Mouse (Mus musculus) stomach, postnatal 0 days (tissue): ENCODE results near the gene Acly. TPM values are rescaled to one million over a fixed set of nuclear protein-coding genes. Genes with fewer than 3 reads are reported as not detected.
A peak's percentile ranks its signal among the peaks of the same experiment; 100 is the strongest.

Experiments
- ATAC-seq: fragments of 200-750 bp; cut with Nextera tagmentation; 2 replicates; pipeline ENCODE4 v1.8.0; 2017; ENCODE audit not compliant: low FRiP score, low TSS enrichment
- DNase-seq: peaks from one replicate; pipeline ENCODE4 v3.0.0-alpha.2; 2016; ENCODE audit warnings: low spot score
- H3K27ac ChIP-seq: fragments of 300-500 bp; sonication (generic); replicated peaks from 2 replicates; pipeline ENCODE4 v1.5.1; 2014; ENCODE audit warnings: mild to moderate bottlenecking, control low read depth
- H3K27me3 ChIP-seq: fragments of 300-500 bp; sonication (generic); 2 replicates; pipeline ENCODE4 v1.6.1; 2014; ENCODE audit warnings: low read length; ENCODE audit not compliant: control insufficient read depth, insufficient read depth
- H3K36me3 ChIP-seq: fragments of 300-500 bp; sonication (generic); 2 replicates; pipeline ENCODE4 v1.6.1; 2014; ENCODE audit warnings: low read length, mixed read lengths; ENCODE audit not compliant: control insufficient read depth, insufficient read depth
- H3K4me1 ChIP-seq: fragments of 300-500 bp; sonication (generic); replicated peaks from 2 replicates; pipeline ENCODE4 v1.6.1; 2014; ENCODE audit warnings: antibody characterized with exemption; ENCODE audit not compliant: control insufficient read depth, insufficient read depth
- H3K4me2 ChIP-seq: fragments of 300-500 bp; sonication (generic); replicated peaks from 2 replicates; pipeline ENCODE4 v1.6.1; 2014; ENCODE audit warnings: low read depth, mild to moderate bottlenecking, control low read depth, moderate library complexity
- H3K4me3 ChIP-seq: fragments of 300-500 bp; sonication (generic); 2 replicates; pipeline ENCODE4 v1.5.1; 2014; ENCODE audit warnings: low read depth, low read length, control low read depth
- H3K9ac ChIP-seq: fragments of 300-500 bp; sonication (generic); 2 replicates; pipeline ENCODE4 v1.6.1; 2014; ENCODE audit warnings: mild to moderate bottlenecking, low read length, control low read depth, mixed read lengths
- H3K9me3 ChIP-seq: fragments of 300-500 bp; sonication (generic); 2 replicates; pipeline ENCODE4 v1.6.1; 2016; ENCODE audit warnings: low read length; ENCODE audit not compliant: control insufficient read depth
- CTCF ChIP-seq: IDR thresholded peaks from 2 replicates; pipeline ENCODE4 v1.5.1; 2016; ENCODE audit warnings: antibody characterized with exemption, low read depth, mild to moderate bottlenecking, moderate library complexity
- EP300 ChIP-seq: optimal IDR thresholded peaks from 2 replicates; pipeline ENCODE3; 2016; ENCODE audit warnings: antibody characterized with exemption
- whole genome bisulfite sequencing: fragments of 180-500 bp; shearing (Covaris S2); extraction: QIAGEN DNeasy Blood & Tissue Kit; methylation state at CpG from one replicate; pipeline ENCODE4 v1.1.7; 2014; 5-methylcytosine and 5-hydroxymethylcytosine counted together
- polyA plus RNA-seq: library from polyadenylated mRNA; unstranded; fragments of >200 nt; fragmentation: Nextera tagmentation; extraction: Ambion mirVana; gene quantifications from 2 replicates; pipeline ENCODE4 v1.2.1, GENCODE M21; 2015

Acly gene
- polyA plus RNA-seq, 1 experiment from 2014 or later = 70.6 TPM

DNA sequence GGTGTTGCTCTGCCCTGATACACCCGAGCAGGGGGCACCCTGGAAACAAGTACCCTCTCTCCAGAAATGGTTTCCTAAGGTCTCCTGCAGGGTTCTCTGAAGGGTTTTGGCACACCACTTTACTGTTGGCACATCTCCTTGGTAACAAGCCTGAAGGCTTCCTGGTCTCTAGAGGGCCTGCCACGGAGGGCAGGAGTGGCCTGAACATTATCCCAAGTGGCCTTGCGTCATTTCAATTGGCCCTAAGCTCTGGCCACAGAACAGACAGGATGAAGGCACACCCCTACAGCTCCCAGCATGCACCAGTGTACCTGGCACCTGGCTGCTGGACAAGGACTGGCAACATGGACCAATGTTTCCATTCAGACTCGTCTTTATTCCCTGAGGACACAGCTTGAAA, 25.0 kb upstream of the Acly start:
- no peak overlapping the region for H3K9ac ChIP-seq
- WGBS = 81% methylated on average over 4 of the region's 4 CpGs
- TF ChIP-seq EP300 (no peak), CTCF (no peak)
- no peaks in the 10 kb centered on the region for H3K9me3 ChIP-seq
- DNase-seq = no peak
- H3K4me3 ChIP-seq = no peak overlapping the region
- H3K4me2 ChIP-seq = no peak overlapping the region
- H3K27me3 ChIP-seq = no peaks in the 10 kb centered on the region
- H3K27ac ChIP-seq = no peak overlapping the region
- no peaks in the 10 kb centered on the region for H3K4me1 ChIP-seq
- no peaks in the 10 kb centered on the region for H3K36me3 ChIP-seq
- ATAC-seq = no peak

DNA sequence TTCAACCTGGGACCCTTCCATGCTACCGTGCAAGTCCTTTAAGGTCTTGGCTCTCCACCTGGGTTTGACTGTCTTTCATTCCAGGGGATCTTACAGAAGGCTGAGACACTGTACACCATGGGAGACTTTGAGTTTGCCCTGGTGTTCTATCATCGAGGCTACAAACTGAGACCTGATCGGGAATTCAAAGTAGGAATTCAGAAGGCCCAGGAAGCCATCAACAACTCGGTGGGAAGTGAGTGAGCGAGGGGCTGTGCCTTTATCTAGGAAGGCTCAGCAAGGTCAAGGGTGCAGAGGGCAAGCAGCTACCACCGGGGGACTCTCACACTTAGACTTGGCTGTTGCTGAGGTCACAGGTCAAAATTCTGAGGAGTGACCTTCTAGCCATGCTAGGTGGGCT, 22.3 kb upstream of the Acly start:
- no peak overlapping the region for H3K9ac ChIP-seq
- H3K27me3 ChIP-seq = no peaks in the 10 kb centered on the region
- 63% methylated on average over 6 of the region's 6 CpGs for WGBS
- H3K4me3 ChIP-seq = no peak overlapping the region
- no peak for TF ChIP-seq EP300
- no peak for TF ChIP-seq CTCF
- H3K4me2 ChIP-seq = no peak overlapping the region
- H3K9me3 ChIP-seq = no peaks in the 10 kb centered on the region
- H3K27ac ChIP-seq = no peak overlapping the region
- ATAC-seq = no peak
- no peaks in the 10 kb centered on the region for H3K4me1 ChIP-seq
- no peak for DNase-seq
- no peaks in the 10 kb centered on the region for H3K36me3 ChIP-seq

DNA sequence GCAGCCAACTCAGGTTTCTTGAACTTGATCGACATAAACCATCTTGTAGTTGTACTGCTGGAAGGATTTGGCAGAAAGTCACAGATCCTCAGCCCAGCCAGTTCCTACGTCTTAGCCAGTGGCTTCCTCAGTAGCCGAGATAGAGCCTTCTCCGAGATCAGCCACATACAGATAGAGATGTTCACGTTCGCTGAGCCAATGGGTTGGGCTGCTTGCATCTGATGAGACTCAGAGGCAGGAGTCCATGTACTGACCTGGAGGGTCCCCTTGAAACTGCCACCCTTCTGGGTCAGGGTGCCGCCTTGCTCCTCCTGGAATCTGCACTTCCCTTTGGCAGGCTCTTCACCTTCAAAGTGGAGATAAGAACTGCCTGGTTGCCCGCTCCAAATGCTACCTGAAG, 21.7 kb upstream of the Acly start:
- no peaks in the 10 kb centered on the region for H3K27me3 ChIP-seq
- no peak overlapping the region for H3K4me3 ChIP-seq
- WGBS = 77% methylated on average over 8 of the region's 8 CpGs
- H3K4me1 ChIP-seq = no peaks in the 10 kb centered on the region
- TF ChIP-seq EP300 = no peak
- TF ChIP-seq CTCF = no peak
- no peak for DNase-seq
- H3K4me2 ChIP-seq = no peak overlapping the region
- H3K9me3 ChIP-seq = no peaks in the 10 kb centered on the region
- no peak for ATAC-seq
- no peak overlapping the region for H3K9ac ChIP-seq
- no peak overlapping the region for H3K27ac ChIP-seq
- H3K36me3 ChIP-seq = no peaks in the 10 kb centered on the region

DNA sequence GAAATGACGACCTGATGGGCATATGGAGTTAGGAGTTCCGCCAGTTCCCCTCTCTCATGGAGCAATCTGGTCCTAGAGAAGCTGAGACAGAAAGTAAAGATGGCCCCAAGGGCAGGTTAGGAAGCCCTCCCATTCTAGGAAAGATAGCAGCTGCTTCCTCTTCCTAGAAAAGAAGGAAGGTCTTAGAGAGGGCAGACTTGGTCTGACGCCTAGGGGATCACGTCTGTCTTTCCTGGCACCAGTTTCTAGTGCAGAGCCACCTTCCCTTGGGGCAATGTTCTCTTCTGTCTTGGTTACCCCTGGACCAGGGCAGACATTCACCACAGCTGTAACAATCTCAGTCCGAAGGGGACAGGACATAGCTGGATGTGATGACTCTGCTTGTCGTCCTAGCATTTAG, 20.3 kb upstream of the Acly start:
- DNase-seq (no peak), ATAC-seq (no peak)
- H3K9me3 ChIP-seq = no peaks in the 10 kb centered on the region
- H3K27ac ChIP-seq = no peak overlapping the region
- WGBS = 73% methylated on average over 6 of the region's 6 CpGs
- H3K4me1 ChIP-seq = no peaks in the 10 kb centered on the region
- H3K9ac ChIP-seq = no peak overlapping the region
- no peaks in the 10 kb centered on the region for H3K27me3 ChIP-seq
- TF ChIP-seq CTCF = no peak
- TF ChIP-seq EP300 = no peak
- no peak overlapping the region for H3K4me2 ChIP-seq
- no peak overlapping the region for H3K4me3 ChIP-seq
- no peaks in the 10 kb centered on the region for H3K36me3 ChIP-seq

DNA sequence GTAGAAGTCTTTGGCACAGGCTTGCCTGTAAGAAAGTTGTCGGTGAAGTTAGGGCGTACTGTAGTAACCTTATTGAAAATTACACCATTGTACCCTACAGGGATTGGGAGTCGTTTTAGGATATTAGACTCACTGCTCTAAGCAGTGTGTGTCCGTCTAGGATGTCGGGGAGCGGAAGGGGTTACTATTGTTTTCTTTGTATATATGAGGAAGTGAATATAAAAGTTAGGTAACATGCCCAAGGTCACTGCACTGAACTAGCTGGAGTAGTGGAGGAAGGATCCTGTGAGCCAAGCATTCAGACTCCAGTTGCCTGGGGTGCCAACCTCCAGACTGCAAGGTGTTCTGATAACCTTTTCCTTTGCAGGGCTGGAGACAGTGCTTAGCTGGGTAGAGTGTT, 19.2 kb upstream of the Acly start:
- H3K4me2 ChIP-seq = no peak overlapping the region
- H3K27me3 ChIP-seq = no peaks in the 10 kb centered on the region
- no peaks in the 10 kb centered on the region for H3K36me3 ChIP-seq
- DNase-seq (no peak), ATAC-seq (no peak)
- no peaks in the 10 kb centered on the region for H3K4me1 ChIP-seq
- WGBS = 77% methylated on average over 6 of the region's 6 CpGs
- H3K27ac ChIP-seq = no peak overlapping the region
- TF ChIP-seq CTCF = no peak
- no peak overlapping the region for H3K4me3 ChIP-seq
- no peak overlapping the region for H3K9ac ChIP-seq
- no peaks in the 10 kb centered on the region for H3K9me3 ChIP-seq

DNA sequence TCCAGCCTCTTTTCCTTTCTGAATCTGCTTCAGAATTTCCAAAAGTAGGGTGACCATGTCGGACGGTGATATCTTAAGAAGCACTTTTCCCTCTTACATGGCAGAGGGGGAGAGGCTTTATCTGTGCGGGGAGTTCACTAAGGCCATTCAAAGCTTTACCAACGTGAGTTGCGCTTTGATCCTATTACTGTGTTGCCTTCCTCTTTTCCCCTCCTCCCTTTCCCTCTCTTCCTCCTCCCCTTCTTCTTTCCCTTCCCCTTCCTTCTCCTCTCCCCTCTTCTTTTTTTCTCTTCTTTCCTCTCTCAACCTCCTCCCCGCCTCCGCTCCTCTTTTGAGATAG, 17.9 kb upstream of the Acly start:
- peak; percentile 27; the same call in 1 of the 2 replicates for ATAC-seq
- no peaks in the 10 kb centered on the region for H3K9me3 ChIP-seq
- H3K4me1 ChIP-seq = no peaks in the 10 kb centered on the region
- no peak for TF ChIP-seq EP300
- 29% methylated on average over 7 of the region's 7 CpGs for WGBS
- H3K27me3 ChIP-seq = no peaks in the 10 kb centered on the region
- H3K9ac ChIP-seq = peak overlapping the region; percentile 55; the same call in 1 of the 2 replicates
- H3K27ac ChIP-seq = peak overlapping the region; percentile 65; the same call in 1 of the 2 replicates
- peak overlapping the region; percentile 43 for H3K4me3 ChIP-seq
- no peaks in the 10 kb centered on the region for H3K36me3 ChIP-seq
- no peak for DNase-seq
- H3K4me2 ChIP-seq = peak overlapping the region; percentile 71
